Mouse (Mus musculus) G1E (cell line): ENCODE measurements around the gene Tex21.

Experiments used
- CTCF ChIP-seq: IDR thresholded peaks from 2 replicates; pipeline ENCODE4 v1.5.1; 2012; ENCODE audit warnings: low read depth, low read length, inconsistent platforms, mixed read lengths
- GATA1 ChIP-seq: IDR thresholded peaks from 2 replicates; pipeline ENCODE4 v1.6.1; 2012; ENCODE audit warnings: borderline replicate concordance, low read length, inconsistent platforms, mixed read lengths
- GATA2 ChIP-seq: IDR thresholded peaks from 2 replicates; pipeline ENCODE4 v1.6.1; 2012; ENCODE audit warnings: low read depth, low read length, inconsistent platforms, borderline replicate concordance
- POLR2AphosphoS5 ChIP-seq: IDR thresholded peaks from 2 replicates; pipeline ENCODE4 v1.6.1; 2012; ENCODE audit warnings: low read depth, low read length, inconsistent platforms; ENCODE audit not compliant: insufficient replicate concordance
- TAL1 ChIP-seq: conservative IDR thresholded peaks from 2 replicates; pipeline ENCODE4 v1.6.1; 2012; ENCODE audit warnings: low read depth, low read length, inconsistent platforms, mixed read lengths

DNA sequence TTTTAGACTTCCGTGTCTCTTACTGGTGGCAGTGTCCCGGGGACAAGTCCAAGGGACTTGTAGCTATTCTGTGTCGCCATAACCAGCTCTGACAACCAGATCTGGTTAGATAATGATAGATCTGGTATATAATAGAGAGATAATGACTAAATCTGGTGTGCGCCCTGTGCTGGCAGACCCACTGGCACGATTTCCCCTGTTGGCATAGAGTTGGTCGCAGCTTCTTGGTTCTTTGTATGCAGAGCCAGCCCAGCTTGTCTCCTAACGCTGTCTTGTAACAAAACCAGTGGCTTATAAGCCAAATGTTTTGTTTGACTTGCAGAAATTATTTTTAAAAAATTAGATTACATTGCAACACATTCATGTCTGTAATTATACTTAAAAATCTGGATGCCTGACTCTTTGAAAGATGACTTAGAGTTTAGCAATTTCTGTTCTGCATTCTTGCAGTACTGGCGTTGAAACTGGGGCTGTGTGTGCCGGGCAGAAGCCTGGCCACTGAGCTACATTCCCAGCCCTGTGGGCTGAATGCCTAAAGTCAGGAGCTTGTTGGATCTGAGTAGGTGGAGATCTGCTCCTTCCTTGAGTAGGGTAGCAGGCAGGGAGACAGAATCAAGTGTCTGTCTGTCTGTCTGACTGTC lies 17.9 kb upstream of the Tex21 start:
- TF ChIP-seq CTCF, result no peak
- TF ChIP-seq POLR2AphosphoS5, result no peak
- TF ChIP-seq GATA1, result no peak
- no peak for TF ChIP-seq GATA2
- no peak for TF ChIP-seq TAL1
